Mouse (Mus musculus) heart, postnatal 10 days (tissue): ENCODE data around the gene Pitx2. TPM values are rescaled to one million over a fixed set of nuclear protein-coding genes. Genes with fewer than 3 reads are reported as not detected.

Experiments
- DNase-seq, 2 experiments: peaks; one replicate each; pipeline ENCODE4 v3.0.0; 2021
- intact Hi-C: fragments of 180-260 bp; cut with DNase I; formaldehyde crosslinking; loops from one replicate; pipeline ENCODE4 v1.15.1; 2025
- total RNA-seq, 2 experiments: library from RNA; stranded (reverse); gene quantifications; 2 replicates each; pipeline ENCODE4 v1.2.3; 2021

Pitx2 gene
- 1 to 10 TPM; 1.4 to 1.6 TPM for total RNA-seq

GRCm38 (mm10) chr3:129199609-129200500 is at the start of gene Pitx2:
Gene Pitx2, plus strand, starts transcription at chr3:129199878.
- DNase-seq: peak in 1 of 2 experiments; percentile 39
- intact Hi-C loops: loop anchor here (2.0 to 10.0 kb wide), 5 partner anchors 15 to 1195 kb away; no protein-coding TSS in a partner anchor

- no peak for DNase-seq
- intact Hi-C loops: no loop called here
Measured at GRCm38 (mm10) chr3:129150001-129150400, 49.7 kb upstream of the Pitx2 start.

- intact Hi-C loops: no loop called here
- no peak for DNase-seq
Measured at GRCm38 (mm10) chr3:129151096-129151685, 48.5 kb upstream of the Pitx2 start.

GRCm38 (mm10) chr3:129158812-129159370 is 40.8 kb upstream of the Pitx2 start:
- peak; percentile 4 to 31 for DNase-seq

GRCm38 (mm10) chr3:129161333-129162035 is 38.2 kb upstream of the Pitx2 start:
- DNase-seq: peak in 1 of 2 experiments; percentile 8
- intact Hi-C loops: no loop called here

More at GRCm38 (mm10) chr3:129158812-129159370, 40.8 kb upstream of the Pitx2 start:
- intact Hi-C loops: no loop called here

- no peak for DNase-seq
- intact Hi-C loops: no loop called here
Measured at GRCm38 (mm10) chr3:129164246-129164645, 35.4 kb upstream of the Pitx2 start.

GRCm38 (mm10) chr3:129165715-129166114 is 34.0 kb upstream of the Pitx2 start:
- peak; percentile 5 to 9 for DNase-seq

GRCm38 (mm10) chr3:129166684-129167083 is 33.0 kb upstream of the Pitx2 start:
- intact Hi-C loops: no loop called here
- DNase-seq: no peak

More at GRCm38 (mm10) chr3:129165715-129166114, 34.0 kb upstream of the Pitx2 start:
- intact Hi-C loops: no loop called here

GRCm38 (mm10) chr3:129170416-129170815 is 29.3 kb upstream of the Pitx2 start:
- no peak for DNase-seq
- intact Hi-C loops: no loop called here

GRCm38 (mm10) chr3:129171789-129172188 is 27.9 kb upstream of the Pitx2 start:
- no peak for DNase-seq
- intact Hi-C loops: no loop called here

GRCm38 (mm10) chr3:129194436-129194835 is 5.2 kb upstream of the Pitx2 start:
- intact Hi-C loops: no loop called here
- no peak for DNase-seq

- no peak for DNase-seq
- intact Hi-C loops: no loop called here
Measured at GRCm38 (mm10) chr3:129195036-129195435, 4.6 kb upstream of the Pitx2 start.

GRCm38 (mm10) chr3:129195816-129196549 is 3.7 kb upstream of the Pitx2 start:
- DNase-seq: no peak
- intact Hi-C loops: no loop called here

GRCm38 (mm10) chr3:129196550-129196919 is 3.1 kb upstream of the Pitx2 start:
- intact Hi-C loops: no loop called here
- no peak for DNase-seq

GRCm38 (mm10) chr3:129197035-129197434 is 2.6 kb upstream of the Pitx2 start:
- intact Hi-C loops: no loop called here
- DNase-seq: no peak

GRCm38 (mm10) chr3:129197786-129198626 is 1.7 kb upstream of the Pitx2 start:
- no peak for DNase-seq
- intact Hi-C loops: no loop called here

- intact Hi-C loops: no loop called here
Measured at GRCm38 (mm10) chr3:129198627-129198903, 1.1 kb upstream of the Pitx2 start.

GRCm38 (mm10) chr3:129199160-129199608 is 494 bp upstream of the Pitx2 start:
- no peak for DNase-seq
- intact Hi-C loops: no loop called here

More at GRCm38 (mm10) chr3:129198627-129198903, 1.1 kb upstream of the Pitx2 start:
- DNase-seq: no peak

GRCm38 (mm10) chr3:129200501-129200890 is 818 bp downstream of the Pitx2 start:
- intact Hi-C loops: loop anchor here (2.0 to 10.0 kb wide), 5 partner anchors 14 to 1196 kb away; no protein-coding TSS in a partner anchor
- no peak for DNase-seq
